Mouse (Mus musculus): ENCODE data around the gene Bhlhe23. TPM values are rescaled to one million over a fixed set of nuclear protein-coding genes. Genes with fewer than 3 reads are reported as not detected.
A peak's percentile ranks its signal among the peaks of the same experiment; 100 is the strongest.

The Bhlhe23 gene
- total and polyA plus RNA-seq, 3 experiments, result not detected

- DNase-seq (ENCODE audit: extremely low read depth), result no peak
- H3K4me2 ChIP-seq (ENCODE audit: insufficient read depth, low read depth, poor library complexity, severe bottlenecking), result no peak overlapping the region
- H3K27ac ChIP-seq (ENCODE audit: insufficient read depth, low read depth), result no peak overlapping the region
- no peaks in the 10 kb centered on the region for H3K4me1 ChIP-seq (ENCODE audit: control insufficient read depth in 1 of 2, insufficient read depth in 2 of 2)
- H3K27me3 ChIP-seq (replicated peaks), result peaks cover 77% of the 10 kb centered on the region
- H3K9ac ChIP-seq (ENCODE audit: insufficient read depth, low read depth), result no peak overlapping the region
- in situ Hi-C loops (cut with MboI; ENCODE audit: low pct_ligation_motif_present, low pct_unique_long_range_greater_than_20kb, low sequenced_read_pairs), result loop anchor here (25.0 kb wide), 1 partner anchor 294 kb away; the partner anchor contains the start of gene Slco4a1
- TF ChIP-seq MYC (IDR thresholded peaks at IDR 0.05; ENCODE audit: low read depth, low read length), result no peak
- TF ChIP-seq CTCF (conservative IDR thresholded peaks at IDR 0.05 in 1 of 2, IDR thresholded peaks at IDR 0.05 in 1 of 2; ENCODE audit: low read depth in 2 of 2, low read length in 2 of 2), result no peak
- no peak for TF ChIP-seq ZNF384 (IDR thresholded peaks at IDR 0.05; ENCODE audit: low read depth, low read length)
- peak; percentile 56; the same call in 1 of the 2 replicates for TF ChIP-seq MXI1 (IDR thresholded peaks at IDR 0.05; ENCODE audit: low read depth, low read length)
- no peak for TF ChIP-seq TCF12 (IDR thresholded peaks at IDR 0.05; ENCODE audit: low read depth, low read length)
- TF ChIP-seq ZKSCAN1 (IDR thresholded peaks at IDR 0.05; ENCODE audit: borderline replicate concordance, low read depth, low read length), result no peak
- dilution Hi-C loops (cut with MboI; ENCODE audit: extremely low pct_ligation_motif_present, extremely low pct_unique_long_range_greater_than_20kb, low sequenced_read_pairs), result no loop called here
- no peaks in the 10 kb centered on the region for H3K79me2 ChIP-seq (replicated peaks; ENCODE audit: control insufficient read depth, extremely low read depth, insufficient read depth, poor library complexity, severe bottlenecking)
- H3K9me3 ChIP-seq (replicated peaks; ENCODE audit: low read length), result no peaks in the 10 kb centered on the region
- H3K4me3 ChIP-seq (replicated peaks in 1 of 3; ENCODE audit: low read depth in 2 of 3, low read length in 2 of 3, poor library complexity in 1 of 3), result no peak overlapping the region
- H3K36me3 ChIP-seq (replicated peaks in 1 of 2; ENCODE audit: control insufficient read depth in 1 of 2, insufficient read depth in 1 of 2, low read length in 1 of 2), result no peaks in the 10 kb centered on the region
These were observed 20.8 kb downstream of the Bhlhe23 start for GRCm38 (mm10) chr2:180755896-180756295.

GRCm38 (mm10) chr2:180754976-180755688 lies 21.6 kb downstream of the Bhlhe23 start:
- no peaks in the 10 kb centered on the region for H3K36me3 ChIP-seq (replicated peaks in 1 of 2; ENCODE audit: control insufficient read depth in 1 of 2, insufficient read depth in 1 of 2, low read length in 1 of 2)
- no peak for DNase-seq (ENCODE audit: extremely low read depth)
- H3K27ac ChIP-seq (ENCODE audit: insufficient read depth, low read depth), result no peak overlapping the region
- no peaks in the 10 kb centered on the region for H3K4me1 ChIP-seq (ENCODE audit: control insufficient read depth in 1 of 2, insufficient read depth in 2 of 2)
- H3K9me3 ChIP-seq (replicated peaks; ENCODE audit: low read length), result no peaks in the 10 kb centered on the region
- no peak overlapping the region for H3K4me3 ChIP-seq (replicated peaks in 1 of 3; ENCODE audit: low read depth in 2 of 3, low read length in 2 of 3, poor library complexity in 1 of 3)
- no peak overlapping the region for H3K9ac ChIP-seq (ENCODE audit: insufficient read depth, low read depth)
- TF ChIP-seq RAD21 (IDR thresholded peaks at IDR 0.05; ENCODE audit: low read depth, low read length), result no peak
- no peak for TF ChIP-seq JUN (IDR thresholded peaks at IDR 0.05; ENCODE audit: insufficient read depth, low read depth, low read length)
- no peak for TF ChIP-seq IRF4 (IDR thresholded peaks at IDR 0.05; ENCODE audit: low read depth, low read length)
- TF ChIP-seq POLR2AphosphoS2 (IDR thresholded peaks at IDR 0.05; ENCODE audit: low read depth, low read length), result no peak
- no peak for TF ChIP-seq TCF12 (IDR thresholded peaks at IDR 0.05; ENCODE audit: low read depth, low read length)
- no peak for TF ChIP-seq E2F4 (IDR thresholded peaks at IDR 0.05; ENCODE audit: insufficient replicate concordance, low read depth, low read length)
- no peak for TF ChIP-seq USF2 (conservative IDR thresholded peaks at IDR 0.05; ENCODE audit: low read depth, low read length)
- no peak for TF ChIP-seq RCOR1 (conservative IDR thresholded peaks at IDR 0.05; ENCODE audit: low read depth, low read length)
- no peak for TF ChIP-seq UBTF (IDR thresholded peaks at IDR 0.05; ENCODE audit: low read depth, low read length)
- no peak for TF ChIP-seq ZNF384 (IDR thresholded peaks at IDR 0.05; ENCODE audit: low read depth, low read length)
- H3K4me2 ChIP-seq (ENCODE audit: insufficient read depth, low read depth, poor library complexity, severe bottlenecking), result no peak overlapping the region
- no peaks in the 10 kb centered on the region for H3K79me2 ChIP-seq (replicated peaks; ENCODE audit: control insufficient read depth, extremely low read depth, insufficient read depth, poor library complexity, severe bottlenecking)
- in situ Hi-C loops (cut with MboI; ENCODE audit: low pct_ligation_motif_present, low pct_unique_long_range_greater_than_20kb, low sequenced_read_pairs) (loop anchor here (25.0 kb wide), 1 partner anchor 293 kb away; the partner anchor contains the start of gene Slco4a1), dilution Hi-C loops (cut with MboI; ENCODE audit: extremely low pct_ligation_motif_present, extremely low pct_unique_long_range_greater_than_20kb, low sequenced_read_pairs) (no loop called here)
- peaks cover 71% of the 10 kb centered on the region for H3K27me3 ChIP-seq (replicated peaks)

Data from CH12.LX (cell line).